Mouse (Mus musculus) stomach, postnatal 0 days (tissue): Measurements from ENCODE around the gene Rbms3.
A peak's percentile ranks its signal among the peaks of the same experiment; 100 is the strongest.

ENCODE experiments used
- CTCF ChIP-seq: IDR thresholded peaks from 2 replicates; pipeline ENCODE4 v1.5.1; 2016; ENCODE audit warnings: antibody characterized with exemption, low read depth, mild to moderate bottlenecking, moderate library complexity
- EP300 ChIP-seq: optimal IDR thresholded peaks from 2 replicates; pipeline ENCODE3; 2016; ENCODE audit warnings: antibody characterized with exemption

DNA sequence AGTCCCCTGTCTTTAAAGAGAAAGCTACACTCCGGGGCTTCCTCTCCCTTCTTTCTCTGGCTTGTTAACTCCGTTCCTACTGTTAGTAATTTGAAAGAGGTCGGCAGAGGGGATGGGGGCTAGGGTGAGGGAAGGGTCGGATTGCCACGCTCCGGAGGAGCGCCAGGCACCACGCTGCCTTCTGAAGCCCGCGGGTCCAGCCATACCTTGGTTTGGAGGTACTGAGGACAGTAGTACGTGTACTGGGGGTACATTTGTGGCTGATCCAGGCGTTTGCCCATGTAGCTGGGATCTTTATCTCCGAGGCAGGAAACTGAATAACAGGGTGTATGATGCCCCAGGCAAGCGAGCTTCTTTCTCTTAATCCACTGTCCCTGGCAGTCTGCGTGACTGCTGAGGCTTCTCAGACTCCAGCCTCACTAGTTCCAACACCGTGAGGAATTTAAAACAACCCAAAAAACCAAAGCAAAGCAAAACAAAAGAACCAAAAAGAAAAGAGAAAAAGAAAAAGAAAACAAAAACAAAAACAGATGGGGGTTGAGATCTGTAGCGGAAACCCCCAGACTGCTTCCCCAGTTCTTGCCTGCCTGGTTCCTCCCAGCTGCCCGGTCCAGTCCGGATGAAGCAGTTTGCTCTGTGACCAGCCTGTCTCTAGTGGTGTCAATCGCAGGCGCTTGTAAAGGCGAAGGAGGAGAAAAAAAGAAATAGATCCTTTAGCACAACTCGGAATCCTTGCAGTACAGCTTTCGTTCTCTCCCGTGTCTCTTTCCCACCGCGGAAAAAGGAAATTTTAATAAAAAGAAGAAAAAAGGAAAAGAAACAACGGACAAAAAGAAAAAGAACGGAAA, 378.0 kb downstream of the Rbms3 start:
- no peak for TF ChIP-seq EP300
- TF ChIP-seq CTCF, result 0 out of 2 replicates have a peak, but pooled peaks have one; percentile 17
